Mouse (Mus musculus) embryo, embryonic 10.5 days (tissue): Measurements from ENCODE around the gene Aqp2.

Source experiments
- DNase-seq: peaks from one replicate; pipeline ENCODE4 v3.0.0-alpha.2; 2015; ENCODE audit warnings: low spot score

Gene Aqp2

DNA sequence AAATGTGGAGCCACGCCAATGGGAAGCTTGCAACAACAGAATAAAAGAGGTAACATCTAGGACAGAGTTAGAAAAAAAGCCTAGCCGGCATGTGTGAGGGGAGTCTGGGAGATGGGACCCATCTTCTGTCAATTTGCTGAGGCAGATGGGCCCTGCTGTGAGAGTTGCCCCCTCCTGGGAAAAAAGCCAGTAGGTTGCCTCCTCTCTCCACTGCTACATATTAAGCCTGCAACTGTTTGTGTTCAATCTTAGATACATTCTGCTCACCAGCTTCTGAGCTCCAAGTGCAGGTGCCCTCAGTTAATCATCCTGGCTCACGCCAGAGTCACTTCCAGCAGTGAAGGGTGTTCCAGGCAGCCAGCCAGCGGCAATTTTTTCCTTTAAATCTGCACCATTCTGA, 41.0 kb downstream of the Aqp2 start:
- no peak for DNase-seq

DNA sequence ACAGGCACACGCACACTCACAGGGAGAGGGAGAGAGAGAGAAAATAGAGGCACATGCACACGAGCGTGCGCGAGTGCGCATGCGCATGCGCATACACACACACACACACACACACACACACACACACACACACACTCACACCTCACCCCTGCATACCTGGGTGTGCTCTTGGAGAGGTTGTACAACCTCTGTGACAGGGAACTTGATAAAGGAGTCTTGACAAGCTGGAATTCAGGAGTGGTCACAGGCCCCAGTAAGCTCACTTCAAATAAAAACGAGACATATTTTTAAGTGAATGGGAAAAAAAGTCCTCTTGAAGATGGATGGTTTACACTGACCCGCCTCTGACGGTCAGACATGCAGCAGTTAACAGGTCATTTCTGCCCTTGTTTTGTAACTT, 43.2 kb downstream of the Aqp2 start:
- DNase-seq, result no peak

DNA sequence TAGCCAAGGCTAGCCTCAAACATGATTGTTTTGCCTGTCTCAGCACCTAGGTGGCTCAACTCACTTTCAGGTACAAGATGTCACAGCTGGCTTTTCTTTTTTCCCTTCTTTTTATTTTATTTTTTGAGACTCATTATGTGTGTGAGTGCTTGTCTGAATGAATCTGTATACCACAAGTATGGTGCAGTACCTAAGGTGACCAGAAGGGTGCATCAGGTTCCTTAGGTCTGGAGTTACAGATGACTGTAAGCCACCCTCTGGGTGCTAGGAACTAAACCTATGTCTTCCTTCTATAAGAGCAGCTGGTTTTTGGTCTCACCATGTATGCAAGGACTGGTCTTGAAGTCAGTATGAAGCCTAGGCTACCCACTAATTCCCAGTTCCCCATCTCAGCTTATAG, 52.8 kb downstream of the Aqp2 start:
- peak; percentile 49 for DNase-seq
